Mouse (Mus musculus) forebrain, embryonic 10.5 days (tissue): ENCODE measurements around the gene Gm17545. TPM values are rescaled to one million over a fixed set of nuclear protein-coding genes. Genes with fewer than 3 reads are reported as not detected.

ENCODE experiments used
- DNase-seq: peaks from one replicate; pipeline ENCODE4 v3.0.0-alpha.2; 2017; ENCODE audit warnings: low spot score; ENCODE audit errors: extremely low spot score
- H3K27ac ChIP-seq: fragments of 300-500 bp; sonication (generic); 2 replicates; pipeline ENCODE4 v1.5.1; 2016; ENCODE audit warnings: mild to moderate bottlenecking
- H3K27me3 ChIP-seq: fragments of 300-500 bp; sonication (generic); 2 replicates; pipeline ENCODE4 v1.6.1; 2016; ENCODE audit warnings: mild to moderate bottlenecking; ENCODE audit not compliant: poor library complexity, severe bottlenecking
- H3K36me3 ChIP-seq: fragments of 300-500 bp; sonication (generic); replicated peaks from 2 replicates; pipeline ENCODE4 v1.6.1; 2016; ENCODE audit warnings: mild to moderate bottlenecking, moderate library complexity
- H3K4me1 ChIP-seq: fragments of 300-500 bp; sonication (generic); 2 replicates; pipeline ENCODE4 v1.6.1; 2016
- H3K4me3 ChIP-seq: fragments of 300-500 bp; sonication (generic); 2 replicates; pipeline ENCODE4 v1.5.1; 2016; ENCODE audit warnings: mild to moderate bottlenecking, moderate library complexity
- H3K9me3 ChIP-seq: fragments of 300-500 bp; sonication (generic); 2 replicates; pipeline ENCODE4 v1.6.1; 2016; ENCODE audit warnings: mild to moderate bottlenecking, moderate library complexity
- WGBS: fragments of 180-500 bp; shearing (Covaris S2); methylation state at CpG from one replicate; pipeline ENCODE4 v1.1.7; 2016; 5-methylcytosine and 5-hydroxymethylcytosine counted together
- polyA plus RNA-seq: library from polyadenylated mRNA; unstranded; fragments of >200 nt; fragmentation: Nextera tagmentation; extraction: Ambion mirVana; gene quantifications from 2 replicates; pipeline ENCODE4 v1.2.1, GENCODE M21; 2016

Gene Gm17545
- polyA plus RNA-seq, 1 experiment from 2014 or later: not detected

DNA sequence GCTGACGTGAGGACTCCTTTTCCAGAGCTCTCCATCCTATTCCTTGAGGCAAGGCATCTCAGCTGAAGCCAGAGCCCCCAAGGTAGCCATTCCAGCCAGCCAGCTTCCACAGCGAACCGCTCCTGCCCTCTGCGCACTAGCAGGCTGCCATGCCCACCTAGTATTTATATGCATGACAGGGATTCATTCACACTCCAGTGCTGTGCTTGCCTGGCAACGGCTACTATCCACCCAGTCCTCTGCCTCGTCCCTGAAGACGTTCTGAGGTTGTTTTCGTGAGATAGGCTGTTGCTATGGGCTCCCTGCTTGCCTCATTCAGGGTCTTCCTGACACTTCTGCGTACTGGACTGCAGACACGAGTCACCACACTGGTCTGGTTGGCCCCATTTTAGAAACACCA lies 1.4 kb upstream of the Gm17545 start:
- Histone ChIP-seq H3K36me3 (peaks cover 100% of the 10 kb centered on the region), H3K4me1 (no peaks in the 10 kb centered on the region)
- 92% methylated on average over 10 of the region's 10 CpGs for WGBS

DNA sequence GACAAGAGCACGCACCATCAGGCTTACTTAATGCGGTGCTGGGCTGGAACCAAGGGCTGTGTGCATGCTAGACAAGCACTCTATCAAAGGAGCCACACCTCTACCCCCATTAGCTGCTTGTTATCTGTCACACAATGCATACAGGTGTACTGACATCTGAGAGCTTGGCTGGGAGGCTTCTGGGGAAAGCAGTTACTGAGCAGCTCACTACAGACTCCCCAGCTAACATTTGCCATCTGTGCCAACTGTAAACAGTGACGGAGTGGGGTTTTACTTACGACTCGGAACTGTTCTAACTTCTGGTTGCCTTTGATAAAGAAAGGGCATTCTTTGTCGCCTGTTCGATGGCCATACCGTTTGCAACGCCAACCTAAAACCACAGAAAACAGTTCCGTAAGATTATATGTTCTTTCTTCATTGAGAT lies 577 bp upstream of the Gm17545 start:
- peaks cover 94% of the 10 kb centered on the region for H3K36me3 ChIP-seq

More for the DNA sequence above, 1.4 kb upstream of the Gm17545 start:
- no peaks in the 10 kb centered on the region for H3K27me3 ChIP-seq
- DNase-seq: no peak
- H3K9me3 ChIP-seq: no peaks in the 10 kb centered on the region
- no peak overlapping the region for H3K27ac ChIP-seq
- no peak overlapping the region for H3K4me3 ChIP-seq

DNA sequence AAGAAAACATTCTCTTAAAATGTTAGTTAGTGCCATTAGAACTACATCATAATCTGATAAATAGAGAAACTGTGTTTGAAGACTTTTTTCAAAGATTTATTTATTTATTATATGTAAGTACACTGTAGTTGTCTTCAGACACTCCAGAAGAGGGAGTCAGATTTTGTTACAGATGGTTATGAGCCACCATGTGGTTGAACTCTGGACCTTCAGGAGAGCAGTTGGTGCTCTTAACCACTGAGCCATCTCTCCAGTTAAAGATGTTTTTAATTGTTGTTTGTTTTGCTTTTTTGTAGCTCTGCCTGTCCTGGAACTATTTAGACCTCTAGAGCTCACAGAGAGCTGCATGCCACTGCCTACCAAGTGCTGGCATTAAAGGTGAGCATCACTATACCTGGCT lies 951 bp downstream of the Gm17545 start:
- no peak for DNase-seq
- H3K4me3 ChIP-seq: no peak overlapping the region
- no peaks in the 10 kb centered on the region for H3K27me3 ChIP-seq
- H3K9me3 ChIP-seq: no peaks in the 10 kb centered on the region
- H3K36me3 ChIP-seq: peaks cover 82% of the 10 kb centered on the region
- no peak overlapping the region for H3K27ac ChIP-seq
- H3K4me1 ChIP-seq: no peaks in the 10 kb centered on the region

More for the DNA sequence above, 577 bp upstream of the Gm17545 start:
- Histone ChIP-seq H3K9me3 (no peaks in the 10 kb centered on the region), H3K27me3 (no peaks in the 10 kb centered on the region), H3K4me3 (no peak overlapping the region), H3K27ac (no peak overlapping the region), H3K4me1 (no peaks in the 10 kb centered on the region)
- WGBS: 96% methylated on average over 10 of the region's 10 CpGs
- DNase-seq: no peak

DNA sequence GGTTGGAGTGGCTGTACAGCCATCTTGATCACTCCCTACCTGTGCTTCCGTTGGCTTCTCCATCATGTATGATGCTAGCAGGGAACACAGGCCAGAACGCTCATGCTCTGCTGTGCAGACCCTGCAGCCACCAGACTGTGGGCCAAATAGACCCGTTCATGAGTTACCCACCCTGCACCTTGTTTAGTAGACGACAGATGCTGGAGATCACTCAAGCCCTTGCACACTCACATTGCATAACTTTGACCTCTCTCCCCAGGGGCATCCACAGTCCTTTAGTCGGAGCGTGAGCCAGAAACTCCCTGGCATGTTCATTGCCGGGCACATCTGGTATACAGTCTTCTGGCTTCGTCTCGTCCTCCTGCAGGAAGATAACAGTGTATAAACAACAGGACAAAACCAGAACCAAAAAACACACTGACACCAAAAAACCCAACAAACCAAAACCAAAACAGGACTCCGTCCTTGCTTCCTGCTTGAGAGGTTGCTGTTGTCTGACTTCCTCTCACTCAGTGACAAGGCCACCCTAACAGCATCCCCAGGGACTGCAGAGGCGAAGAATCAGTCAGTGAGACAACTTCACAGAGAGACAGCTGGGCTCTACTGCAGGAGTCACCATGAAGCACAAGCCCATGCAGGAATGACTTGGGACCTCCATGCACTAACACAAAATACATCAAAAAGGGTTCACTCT lies 3.2 kb downstream of the Gm17545 start:
- peaks cover 75% of the 10 kb centered on the region for H3K36me3 ChIP-seq
- DNase-seq: no peak
- no peaks in the 10 kb centered on the region for H3K27me3 ChIP-seq
- 91% methylated on average over 11 of the region's 11 CpGs for WGBS
- no peak overlapping the region for H3K4me3 ChIP-seq
- H3K27ac ChIP-seq: no peak overlapping the region
- no peaks in the 10 kb centered on the region for H3K9me3 ChIP-seq
- H3K4me1 ChIP-seq: no peaks in the 10 kb centered on the region

DNA sequence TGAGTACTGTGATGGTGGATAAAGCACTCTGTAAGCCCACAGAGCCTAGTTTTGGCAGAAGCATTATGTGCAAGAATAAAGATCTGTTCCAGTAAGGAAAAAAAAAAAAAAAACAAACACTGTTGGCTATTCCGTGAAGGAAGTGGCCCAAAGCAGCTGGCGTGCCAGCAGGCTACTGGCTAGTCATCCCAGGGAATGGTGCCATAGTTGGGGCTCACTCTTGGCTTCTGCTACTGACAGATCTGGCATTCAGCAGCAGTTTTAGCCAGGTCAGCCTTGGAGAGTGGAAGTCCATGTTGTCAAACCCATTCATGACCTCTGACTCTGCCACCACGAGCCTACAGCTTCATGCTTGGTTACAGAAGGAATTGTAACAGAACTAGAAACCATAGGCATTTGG lies 7.9 kb downstream of the Gm17545 start:
- no peak for DNase-seq
- Histone ChIP-seq H3K27ac (no peak overlapping the region), H3K36me3 (peaks cover 51% of the 10 kb centered on the region), H3K4me1 (peaks cover under 1% of the 10 kb centered on the region), H3K9me3 (no peaks in the 10 kb centered on the region), H3K27me3 (no peaks in the 10 kb centered on the region), H3K4me3 (no peak overlapping the region)
- 92% methylated on average over 3 of the region's 3 CpGs for WGBS

DNA sequence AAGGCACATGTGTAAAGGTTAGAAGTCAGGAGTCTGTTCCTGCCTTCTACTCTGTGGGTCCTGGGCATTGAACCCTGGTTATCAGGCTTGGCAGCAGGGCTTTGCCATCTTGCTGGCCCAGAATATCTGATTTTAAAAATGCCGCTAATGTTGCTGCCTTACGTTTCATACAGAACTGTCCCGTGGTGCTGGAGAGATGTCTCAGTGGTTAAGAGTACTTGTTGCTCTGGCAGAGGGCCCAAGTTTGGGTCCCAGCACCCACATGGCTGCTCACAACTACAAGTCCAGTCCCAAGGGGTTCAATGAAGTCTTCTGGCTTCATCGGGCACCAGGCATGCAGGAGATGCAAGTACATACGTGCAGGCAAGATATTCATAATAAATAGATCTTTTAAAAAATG lies 12.1 kb downstream of the Gm17545 start:
- 95% methylated on average over 5 of the region's 5 CpGs for WGBS
- no peak overlapping the region for H3K4me3 ChIP-seq
- peaks cover 11% of the 10 kb centered on the region for H3K4me1 ChIP-seq
- DNase-seq: no peak
- peaks cover 32% of the 10 kb centered on the region for H3K36me3 ChIP-seq
- no peaks in the 10 kb centered on the region for H3K9me3 ChIP-seq
- no peaks in the 10 kb centered on the region for H3K27me3 ChIP-seq
- no peak overlapping the region for H3K27ac ChIP-seq

DNA sequence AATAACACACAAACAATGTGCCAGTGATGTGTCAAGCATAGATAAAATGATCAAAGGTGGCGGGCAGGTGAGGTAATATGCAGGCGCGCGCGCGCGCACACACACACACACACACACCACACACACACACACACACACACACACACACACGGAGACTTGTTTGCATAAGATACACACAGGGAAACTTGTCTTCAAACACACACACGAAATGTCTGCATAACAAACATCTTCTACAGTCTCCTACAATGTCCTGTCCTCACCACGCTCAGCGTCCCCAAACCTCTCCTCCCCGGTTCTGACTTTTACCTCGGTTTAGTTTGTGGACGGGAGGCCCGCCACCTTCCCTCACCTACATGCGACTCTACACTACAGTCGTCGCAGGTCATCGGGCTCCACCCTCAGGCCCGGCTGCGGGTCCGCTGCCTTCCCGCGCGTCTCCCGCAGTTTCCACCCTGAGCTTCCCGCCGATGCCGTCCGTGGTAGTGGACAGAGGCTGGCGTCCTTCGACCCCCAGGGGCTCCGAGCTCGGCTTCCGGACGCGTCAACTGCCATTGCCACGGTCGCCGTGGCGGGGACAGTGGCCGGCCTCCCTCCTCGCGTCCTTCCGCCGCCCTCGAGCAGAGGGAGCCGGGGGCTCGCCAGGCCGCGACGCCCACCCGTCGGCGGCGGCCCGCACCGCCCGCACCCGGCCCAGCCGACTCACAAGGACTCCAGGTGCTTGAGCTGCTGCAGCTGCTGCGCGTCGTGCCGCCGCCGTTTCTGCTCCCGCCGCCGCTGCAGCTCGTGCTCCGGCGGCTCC lies 13.5 kb downstream of the Gm17545 start:
- DNase-seq: no peak
- Histone ChIP-seq H3K4me1 (peaks cover 11% of the 10 kb centered on the region), H3K27ac (peak overlapping the region; percentile 95), H3K9me3 (no peaks in the 10 kb centered on the region), H3K4me3 (peak overlapping the region; percentile 91), H3K27me3 (no peaks in the 10 kb centered on the region), H3K36me3 (peaks cover 20% of the 10 kb centered on the region)
- WGBS: 2% methylated on average over 73 of the region's 73 CpGs

DNA sequence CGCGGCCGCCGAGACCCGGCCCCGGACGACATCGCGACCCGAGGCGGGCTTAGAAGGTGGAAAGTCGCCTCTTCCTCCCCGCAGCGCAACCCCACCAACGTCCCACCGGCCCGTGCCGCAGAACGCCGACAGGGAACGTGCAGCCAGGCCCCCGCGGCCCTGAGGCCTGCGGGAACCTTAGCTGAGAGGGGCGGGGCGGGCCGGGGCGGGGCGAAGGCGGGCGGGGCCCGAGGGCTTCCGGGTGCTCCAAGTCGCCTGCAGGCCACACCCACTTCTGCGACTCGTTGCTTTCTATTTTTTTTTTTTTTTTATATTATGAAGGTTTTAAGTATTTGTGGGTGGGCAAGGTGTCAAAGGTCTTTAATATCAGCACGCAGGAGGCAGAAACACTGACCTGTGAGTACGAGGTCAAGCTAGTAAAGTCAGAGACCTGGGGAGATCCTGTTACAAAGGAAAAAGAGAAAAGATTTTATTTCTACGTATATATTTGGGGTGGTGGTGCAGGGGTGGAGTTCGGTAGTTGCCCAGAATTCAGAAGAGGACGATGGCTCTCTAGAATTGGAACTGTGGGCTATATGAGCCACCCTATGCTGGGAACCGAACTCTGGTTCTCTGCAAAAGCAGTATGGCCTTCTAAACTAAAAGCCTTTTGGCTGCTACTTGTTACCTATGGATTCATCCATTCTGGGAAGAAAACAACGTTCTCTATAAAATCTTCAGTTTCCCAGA lies 14.2 kb downstream of the Gm17545 start:
- Histone ChIP-seq H3K27me3 (no peaks in the 10 kb centered on the region), H3K4me3 (peak overlapping the region; percentile 91), H3K4me1 (peaks cover 11% of the 10 kb centered on the region), H3K36me3 (peaks cover 19% of the 10 kb centered on the region), H3K9me3 (no peaks in the 10 kb centered on the region), H3K27ac (peak overlapping the region; percentile 95)
- WGBS: 4% methylated on average over 41 of the region's 43 CpGs
- peak; percentile 84 for DNase-seq

DNA sequence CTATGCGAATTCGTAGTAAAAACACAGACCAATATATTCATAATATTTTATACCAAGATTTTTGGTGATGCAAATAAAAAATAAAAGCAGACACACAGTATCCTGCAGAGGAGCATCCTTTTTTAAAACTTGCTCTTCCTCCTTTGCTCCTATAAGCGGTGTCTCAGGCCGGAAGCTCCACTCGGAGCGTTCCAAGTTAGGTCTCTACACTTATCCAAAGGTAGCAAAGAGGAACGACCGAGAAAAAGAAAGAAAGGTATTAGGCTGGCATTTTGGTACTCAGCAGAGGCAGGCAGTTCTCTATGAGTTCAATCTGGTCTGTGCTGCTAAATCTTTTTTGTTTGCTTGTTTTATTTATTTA lies 14.8 kb downstream of the Gm17545 start:
- Histone ChIP-seq H3K4me1 (peaks cover 11% of the 10 kb centered on the region), H3K4me3 (peak overlapping the region; percentile 91; the same call in 1 of the 2 replicates), H3K36me3 (peaks cover 19% of the 10 kb centered on the region), H3K9me3 (no peaks in the 10 kb centered on the region), H3K27me3 (no peaks in the 10 kb centered on the region), H3K27ac (no peak overlapping the region)
- DNase-seq: no peak
- 82% methylated on average over 8 of the region's 8 CpGs for WGBS

DNA sequence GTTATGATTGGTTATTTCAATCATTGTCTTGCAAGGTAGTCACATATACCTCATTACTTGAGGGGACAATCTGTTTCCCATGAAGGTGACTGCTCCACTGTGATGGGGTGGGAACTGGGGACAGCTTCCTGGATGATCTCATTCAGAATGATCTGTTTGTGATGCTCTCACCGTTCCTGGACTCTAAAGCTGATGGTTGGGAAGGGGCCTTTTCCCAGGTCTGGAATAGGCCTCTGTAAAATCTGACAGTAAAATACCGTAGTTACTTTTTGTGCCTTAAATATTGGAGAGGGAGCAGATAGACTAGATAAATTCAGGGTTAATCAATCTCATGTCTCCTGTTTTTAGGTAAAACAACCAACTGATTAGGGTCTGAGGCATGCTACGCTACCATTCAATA lies 15.6 kb downstream of the Gm17545 start, which contains the start of gene Rp9:
Rp9 (minus strand) TSS at position 101 of the 400 bp plus-strand sequence.
- H3K27ac ChIP-seq: peak within 1 kb of the TSS; percentile 95; the same call in 1 of the 2 replicates
- no peaks in the 10 kb centered on the region for H3K9me3 ChIP-seq
- 94% methylated on average over 3 of the region's 3 CpGs for WGBS
- peaks cover 14% of the 10 kb centered on the region for H3K36me3 ChIP-seq
- H3K4me3 ChIP-seq: peak within 1 kb of the TSS; percentile 91
- H3K27me3 ChIP-seq: no peaks in the 10 kb centered on the region
- peaks cover 11% of the 10 kb centered on the region for H3K4me1 ChIP-seq
- no peak for DNase-seq

DNA sequence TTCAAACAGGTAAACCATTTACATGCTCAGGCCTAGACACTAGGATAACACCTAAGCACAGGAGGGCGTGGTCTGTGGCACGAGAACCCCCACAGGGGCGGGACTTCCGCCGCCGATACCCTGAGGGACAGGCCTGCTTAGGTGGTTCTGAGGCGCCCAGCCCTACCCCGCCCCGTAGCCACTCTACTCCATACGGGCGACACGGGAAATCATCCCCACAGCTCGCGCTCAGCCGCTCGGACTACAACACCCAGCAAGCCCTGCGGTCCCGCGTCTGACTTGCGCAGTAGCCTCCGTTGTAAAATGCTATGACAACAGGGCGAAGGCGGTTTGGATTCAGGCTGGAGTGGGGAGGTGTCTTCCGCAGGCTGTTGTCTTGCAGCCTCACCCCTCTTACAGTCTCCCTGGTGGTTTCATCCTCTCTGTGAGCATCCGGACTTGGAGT lies 21.4 kb downstream of the Gm17545 start, which contains the start of gene Bbs9:
Bbs9 (plus strand) TSS at position 292 of the 445 bp plus-strand sequence.
- H3K27ac ChIP-seq: peak within 1 kb of the TSS; percentile 81

DNA sequence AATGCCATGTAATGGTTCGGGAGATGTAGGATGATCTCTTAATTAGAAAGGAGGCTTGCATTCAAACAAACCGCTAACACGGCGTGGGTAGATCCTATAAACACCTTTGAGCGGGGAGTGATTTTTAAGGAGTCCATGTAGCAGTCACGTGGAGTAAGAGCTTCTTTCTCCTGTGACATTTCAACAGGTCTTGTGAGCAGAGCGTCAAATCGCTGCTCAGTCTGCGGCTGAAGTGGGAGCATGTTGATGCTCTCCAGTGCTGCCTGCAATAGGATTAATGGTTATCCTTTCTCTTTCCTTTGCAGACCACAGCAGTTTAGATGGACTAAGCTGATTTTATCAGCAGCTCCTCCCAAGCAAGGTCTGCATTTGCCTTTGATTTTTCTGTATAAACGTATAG lies 22.2 kb downstream of the Gm17545 start:
- H3K4me1 ChIP-seq: peaks cover 19% of the 10 kb centered on the region
- DNase-seq: peak; percentile 16
- no peaks in the 10 kb centered on the region for H3K9me3 ChIP-seq
- no peaks in the 10 kb centered on the region for H3K27me3 ChIP-seq
- 7% methylated on average over 10 of the region's 10 CpGs for WGBS
- no peak overlapping the region for H3K27ac ChIP-seq
- H3K4me3 ChIP-seq: peak overlapping the region; percentile 73
- no peaks in the 10 kb centered on the region for H3K36me3 ChIP-seq

More for the DNA sequence above, 21.4 kb downstream of the Gm17545 start, which contains the start of gene Bbs9:
- Histone ChIP-seq H3K36me3 (no peaks in the 10 kb centered on the region), H3K4me3 (peak within 1 kb of the TSS; percentile 73), H3K4me1 (peaks cover 19% of the 10 kb centered on the region), H3K9me3 (no peaks in the 10 kb centered on the region), H3K27me3 (no peaks in the 10 kb centered on the region)
- WGBS: under 1% methylated on average over 25 of the region's 25 CpGs
- peak; percentile 90 for DNase-seq
